Mouse (Mus musculus) T-helper 17 cell (primary cell): ENCODE measurements around the gene Bckdhb.
"Not testable (repeated sequence)": the region's sequence is repeated elsewhere in the genome, so short reads cannot be mapped to it uniquely, and the experiment has no call there.

Source experiments
- in situ Hi-C, 2 experiments: fragments of 300-600 bp; cut with MboI, MseI; formaldehyde crosslinking; loops; 1 replicate in 1 of 2; 2 replicates in 1 of 2; pipeline ENCODE4 v1.15.1; 2025; ENCODE audit warnings: high pct_unique_total_duplicates in 2 of 2

Bckdhb gene

GRCm38 (mm10) chr9:83924878-83925687 lies at the start of gene Bckdhb:
TSS of gene Bckdhb (plus strand) at chr9:83925145.
- in situ Hi-C loops = no loop called here

DNA sequence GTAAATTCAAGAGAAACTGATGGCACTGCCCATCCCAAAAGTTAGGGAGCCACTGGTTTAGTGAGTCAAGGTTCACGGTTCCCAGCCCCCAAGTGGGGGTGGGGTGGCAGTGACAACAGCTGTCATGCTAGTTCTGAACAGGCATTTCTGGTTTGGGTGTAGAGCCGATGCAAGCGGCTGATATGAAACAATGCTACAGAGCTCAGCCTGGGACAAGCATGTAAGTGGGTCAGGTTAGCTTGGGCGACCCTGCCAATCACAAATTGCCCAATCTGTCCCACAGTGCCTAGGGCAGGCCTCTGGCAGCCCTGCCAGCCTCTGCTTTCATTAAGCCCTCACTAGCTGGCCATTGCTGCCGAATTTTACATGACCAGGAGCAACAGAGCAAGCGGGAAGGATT lies 42.8 kb upstream of the Bckdhb start:
- in situ Hi-C loops = loop anchor here in 1 of 2 experiments (25.0 kb wide), 1 partner anchor 1445 kb away; no protein-coding TSS in a partner anchor

GRCm38 (mm10) chr9:83886149-83886548 lies 38.8 kb upstream of the Bckdhb start:
- in situ Hi-C loops = loop anchor here in 1 of 2 experiments (25.0 kb wide), 1 partner anchor 1449 kb away; no protein-coding TSS in a partner anchor

DNA sequence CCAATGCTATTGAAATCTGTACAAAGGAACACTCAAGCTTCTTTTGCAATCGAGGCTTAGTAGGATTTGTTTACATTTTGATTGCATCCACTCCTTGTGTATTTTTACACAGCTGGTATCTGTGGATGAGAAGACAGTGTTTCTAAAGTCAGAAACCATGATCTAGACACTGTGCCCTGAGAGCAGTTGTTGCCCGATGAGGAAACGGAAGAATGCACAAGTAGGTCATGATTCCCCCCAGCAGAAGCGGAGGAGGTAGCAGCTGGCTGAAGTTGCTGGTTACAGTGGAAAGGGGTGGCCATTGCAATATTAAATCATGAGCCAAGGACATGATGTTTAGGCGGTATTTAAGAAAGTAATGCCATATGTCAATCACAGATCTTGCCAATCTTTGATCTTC lies 36.7 kb upstream of the Bckdhb start:
- in situ Hi-C loops = loop anchor here in 1 of 2 experiments (25.0 kb wide), 1 partner anchor 1451 kb away; no protein-coding TSS in a partner anchor

GRCm38 (mm10) chr9:83893073-83893472 lies 31.9 kb upstream of the Bckdhb start:
- in situ Hi-C loops = loop anchor here in 1 of 2 experiments (25.0 kb wide), 1 partner anchor 1456 kb away; no protein-coding TSS in a partner anchor

GRCm38 (mm10) chr9:83893767-83894330 lies 31.1 kb upstream of the Bckdhb start:
- in situ Hi-C loops = loop anchor here in 1 of 2 experiments (25.0 kb wide), 1 partner anchor 1457 kb away; no protein-coding TSS in a partner anchor

DNA sequence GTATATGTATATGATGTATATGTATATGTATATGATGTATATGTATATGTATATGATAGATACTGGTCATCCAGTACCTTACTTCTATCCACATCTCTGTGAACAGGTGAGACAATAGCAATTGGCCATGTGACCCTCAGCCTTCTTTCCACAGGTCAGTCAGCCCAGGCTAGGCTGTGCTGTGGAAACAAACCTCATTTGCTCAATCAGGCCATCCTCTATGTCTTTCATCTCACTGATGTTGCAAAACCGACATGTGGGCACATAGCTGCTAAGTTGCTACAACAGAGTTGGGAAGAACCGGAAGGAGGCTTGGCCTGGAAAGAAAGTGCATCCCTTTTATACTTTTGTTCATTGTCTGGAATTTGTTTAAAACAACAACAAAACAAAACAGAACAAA lies 22.9 kb upstream of the Bckdhb start:
- in situ Hi-C loops = loop anchor here in 1 of 2 experiments (5.0 kb wide), 1 partner anchor 90 kb away; no protein-coding TSS in a partner anchor

DNA sequence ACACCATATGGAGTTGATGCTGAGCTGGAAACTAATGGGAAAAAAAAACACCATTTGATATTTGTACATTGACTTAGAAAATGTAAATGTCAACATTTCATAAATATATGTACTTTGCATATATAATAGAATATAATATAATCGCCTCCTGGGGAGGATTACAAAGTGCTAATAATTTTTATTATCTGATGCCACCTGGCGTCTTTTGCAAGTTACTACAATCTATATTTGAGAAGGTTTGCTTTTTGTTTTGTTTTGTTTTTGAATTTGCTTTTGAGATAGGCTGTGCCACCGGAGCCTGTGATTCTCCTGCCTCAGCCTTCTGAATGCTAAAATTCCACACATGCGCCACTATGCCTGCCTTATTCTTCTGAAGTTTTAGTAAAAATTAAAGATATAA lies 19.1 kb upstream of the Bckdhb start:
- in situ Hi-C loops = loop anchor here in 1 of 2 experiments (5.0 kb wide), 1 partner anchor 99 kb away; the partner anchor contains the start of gene Elovl4

GRCm38 (mm10) chr9:83907017-83907416 lies 17.9 kb upstream of the Bckdhb start:
- in situ Hi-C loops = loop anchor here in 1 of 2 experiments (5.0 kb wide), 1 partner anchor 100 kb away; the partner anchor contains the start of gene Elovl4

- in situ Hi-C loops = loop anchor here in 1 of 2 experiments (5.0 kb wide), 1 partner anchor 103 kb away; the partner anchor contains the start of gene Elovl4
These were observed 15.1 kb upstream of the Bckdhb start for GRCm38 (mm10) chr9:83909836-83910235.

- in situ Hi-C loops = no loop called here
These were observed 14.0 kb upstream of the Bckdhb start for GRCm38 (mm10) chr9:83910926-83911325.

GRCm38 (mm10) chr9:83922076-83922475 lies 2.9 kb upstream of the Bckdhb start:
- in situ Hi-C loops = no loop called here

GRCm38 (mm10) chr9:83924356-83924755 lies 589 bp upstream of the Bckdhb start:
- in situ Hi-C loops = no loop called here

DNA sequence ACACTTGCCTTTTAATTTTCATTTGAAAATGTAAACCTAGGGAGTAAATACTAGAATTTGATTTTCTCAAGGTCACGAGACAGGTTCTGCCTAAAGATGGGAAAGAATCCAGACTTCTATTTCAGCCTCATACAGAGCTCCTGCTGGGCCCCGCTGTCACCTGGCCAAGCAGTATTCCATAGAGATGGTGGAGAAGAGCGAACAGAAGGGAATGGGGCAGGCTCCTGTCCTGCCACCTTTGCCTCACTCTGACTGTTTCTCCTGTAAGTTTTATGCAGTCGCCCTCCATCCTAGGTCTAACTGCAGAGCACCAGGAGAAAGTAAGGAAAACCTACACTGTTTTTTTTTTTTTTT lies 720 bp downstream of the Bckdhb start:
- in situ Hi-C loops = no loop called here

DNA sequence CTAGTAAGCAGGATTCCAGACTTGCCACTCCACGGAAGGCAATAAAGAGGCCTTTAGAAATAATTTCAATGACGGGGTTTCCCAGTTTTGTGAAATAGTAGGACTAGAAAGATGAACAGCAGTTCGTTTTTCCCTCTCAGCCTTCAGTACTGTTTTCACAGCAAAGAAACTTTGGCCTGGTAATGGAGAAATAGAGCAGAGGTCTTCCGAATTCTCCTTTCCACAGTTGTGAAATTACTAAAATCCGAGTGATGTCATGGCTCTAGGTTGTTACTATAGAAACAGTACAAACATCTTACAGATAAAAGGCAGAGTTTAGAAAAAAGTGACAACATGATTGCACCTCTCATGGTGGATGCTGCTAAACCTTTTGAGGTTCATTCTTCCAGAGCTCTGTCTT lies 1.4 kb downstream of the Bckdhb start:
- in situ Hi-C loops = no loop called here

DNA sequence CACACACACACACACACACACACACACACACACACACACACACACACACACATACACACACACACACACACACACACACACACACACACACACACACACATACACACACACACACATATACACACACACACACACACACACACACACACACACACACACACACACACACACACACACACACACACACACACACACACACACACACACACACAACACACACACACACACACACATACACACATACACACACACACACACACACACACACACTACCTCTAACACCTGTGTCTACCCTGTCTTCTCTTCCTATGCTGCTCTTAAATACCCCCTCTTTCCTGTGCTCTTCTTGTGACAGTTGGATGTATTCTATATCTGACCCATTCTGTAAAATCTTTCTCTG lies 14.6 kb downstream of the Bckdhb start:
- in situ Hi-C loops = not testable (repeated sequence)

DNA sequence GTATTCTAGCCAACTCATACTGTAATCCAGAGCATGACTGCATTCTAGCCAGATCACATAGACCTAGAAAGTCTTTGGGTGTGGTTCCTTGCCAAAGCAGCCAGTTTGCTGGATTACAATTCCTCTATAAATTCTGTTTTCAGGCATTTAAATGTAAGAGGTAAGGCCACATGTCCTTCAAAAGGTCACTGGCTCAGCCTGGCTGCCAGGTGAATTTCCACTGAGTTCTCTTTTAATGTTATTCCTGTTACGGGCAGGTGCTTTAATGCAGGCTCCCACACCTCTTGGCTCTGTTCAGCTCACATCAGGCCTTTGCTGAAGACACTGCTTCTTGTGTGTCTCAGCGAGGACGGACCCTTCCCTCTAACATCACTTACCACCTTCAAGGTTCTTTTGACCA lies 15.1 kb downstream of the Bckdhb start:
- in situ Hi-C loops = no loop called here

GRCm38 (mm10) chr9:83940537-83941363 lies 15.8 kb downstream of the Bckdhb start:
- in situ Hi-C loops = no loop called here

DNA sequence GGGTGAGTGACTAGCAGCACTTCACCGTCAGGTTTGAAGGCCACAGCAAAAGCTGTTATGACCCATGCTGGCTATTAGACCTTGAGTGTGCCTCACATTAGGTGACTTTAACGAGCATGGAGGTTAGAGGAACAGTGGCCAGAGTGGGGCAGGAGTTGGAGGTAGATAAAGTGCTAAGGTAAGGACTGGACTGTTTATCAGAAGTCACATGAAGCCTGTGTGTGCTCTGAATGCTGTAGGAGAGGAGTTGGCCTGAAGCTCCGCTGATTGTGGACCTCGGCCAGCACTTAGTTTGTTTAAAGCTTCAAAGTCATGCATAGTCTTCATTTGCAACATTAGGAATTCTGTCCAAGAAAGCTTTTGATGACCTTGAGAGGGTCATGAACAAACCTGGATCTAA lies 26.4 kb downstream of the Bckdhb start:
- in situ Hi-C loops = loop anchor here (10.0 to 25.0 kb wide), 4 partner anchors 1373 to 1733 kb away; partner anchors contain the start of gene Tent5a (in 2 of the 2)

GRCm38 (mm10) chr9:83956632-83957314 lies 31.8 kb downstream of the Bckdhb start:
- in situ Hi-C loops = loop anchor here (10.0 to 25.0 kb wide), 4 partner anchors 1368 to 1728 kb away; partner anchors contain the start of gene Tent5a (in 2 of the 2)
